ENCODE assay signal across 8 mouse cellular contexts in the genomic region with DNA sequence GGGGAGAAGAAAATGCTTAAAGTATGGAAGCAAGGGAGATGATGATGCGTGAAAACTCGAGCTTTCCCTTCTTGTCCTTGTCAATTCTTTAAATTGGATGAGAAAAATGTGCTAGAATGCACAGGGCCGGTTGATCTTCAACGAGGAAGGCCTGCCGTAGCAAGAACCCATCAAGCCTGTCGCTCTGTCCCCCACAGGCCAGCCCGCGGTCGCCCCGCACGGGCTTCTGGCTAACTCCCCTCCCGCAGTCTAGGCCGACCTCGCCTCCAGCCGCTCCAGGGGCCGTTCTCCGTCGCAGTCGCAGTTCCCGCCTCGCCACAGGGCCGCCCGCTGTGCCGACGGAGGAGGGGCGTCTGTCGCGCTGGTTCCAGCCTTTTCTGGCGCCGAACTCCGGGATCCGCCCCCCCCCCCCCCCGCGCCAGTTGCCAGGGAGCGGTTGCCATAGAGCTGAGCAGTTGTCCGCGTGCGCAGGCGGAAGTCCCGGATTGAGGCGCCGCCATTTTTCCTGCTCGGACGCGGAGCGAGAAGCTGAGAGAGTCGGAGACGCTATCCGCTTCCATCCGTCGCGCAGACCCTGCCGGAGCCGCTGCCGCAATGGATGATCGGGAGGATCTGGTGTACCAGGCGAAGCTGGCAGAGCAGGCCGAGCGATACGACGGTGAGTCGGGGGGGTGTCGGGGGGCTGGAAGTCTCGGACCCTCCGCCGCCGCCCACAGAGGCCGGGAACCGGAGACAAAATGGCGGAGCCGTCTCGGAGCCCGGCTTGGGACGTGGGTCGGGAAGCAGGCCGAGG. TPM values are rescaled to one million over a fixed set of nuclear protein-coding genes. Genes with fewer than 3 reads are reported as not detected.
DNase-seq lines count a peak whose midpoint lies in the region; ATAC-seq and TF ChIP-seq lines count a peak whose summit lies in the region.

Gene Ywhae (plus strand): TSS at position 436 of the 793 bp plus-strand sequence.

- TF ChIP-seq CTCF in MEL (IDR thresholded peaks at IDR 0.05 in 2 of 3, conservative IDR thresholded peaks at IDR 0.05 in 1 of 3; ENCODE audit: control insufficient read depth in 1 of 3, insufficient read depth in 1 of 3, low read depth in 2 of 3, low read length in 3 of 3, poor library complexity in 1 of 3, severe bottlenecking in 1 of 3), result no peak
- TF ChIP-seq CTCF in cerebellum, adult 2 months (IDR thresholded peaks at IDR 0.05; ENCODE audit: borderline replicate concordance, insufficient read depth, low read depth, low read length), result no peak

- peak within 1 kb of the TSS; percentile 96 for H3K9ac ChIP-seq in MEL (ENCODE audit: control insufficient read depth, low read depth, low read length, poor library complexity, severe bottlenecking)
- H3K9ac ChIP-seq in lung, embryonic 16.5 days (ENCODE audit: low read length), result peak within 1 kb of the TSS; percentile 100

- peak; percentile 94 to 98 for TF ChIP-seq POLR2A in MEL (IDR thresholded peaks at IDR 0.05; ENCODE audit: control insufficient read depth in 1 of 2, insufficient read depth in 1 of 2, low read depth in 1 of 2, low read length in 2 of 2, poor library complexity in 1 of 2)
- peak; percentile 81 for TF ChIP-seq POLR2A in cerebellum, adult 2 months (IDR thresholded peaks at IDR 0.05; ENCODE audit: borderline replicate concordance, insufficient read depth, low read length)

- no peak for TF ChIP-seq RAD21 in MEL (IDR thresholded peaks at IDR 0.05; ENCODE audit: low read depth, low read length)

- H3K79me2 ChIP-seq in MEL (ENCODE audit: control insufficient read depth, insufficient read depth, low read length, poor library complexity), result peaks cover 45% of the 10 kb centered on the region

- WGBS in cerebellum, adult 2 months, result under 1% methylated on average over 76 of the region's 76 CpGs
- under 1% methylated on average over 71 of the region's 76 CpGs for WGBS in lung, embryonic 16.5 days

- no peaks in the 10 kb centered on the region for H3K27me3 ChIP-seq in MEL (ENCODE audit: control insufficient read depth in 1 of 2, insufficient read depth in 2 of 2, low read length in 2 of 2)
- H3K27me3 ChIP-seq in cerebellum, adult 2 months (ENCODE audit: control insufficient read depth, insufficient read depth, low read length), result no peaks in the 10 kb centered on the region
- H3K27me3 ChIP-seq in lung, embryonic 16.5 days (ENCODE audit: control insufficient read depth, insufficient read depth, low read depth, low read length), result no peaks in the 10 kb centered on the region

- no peaks in the 10 kb centered on the region for H3K9me3 ChIP-seq in MEL (replicated peaks; ENCODE audit: insufficient read depth, low read length)
- H3K9me3 ChIP-seq in lung, embryonic 16.5 days (ENCODE audit: control insufficient read depth, low read length), result no peaks in the 10 kb centered on the region

- peak; percentile 98 for DNase-seq in MEL (ENCODE audit: low read depth, low spot score)
- peak; percentile 91 to 95 for DNase-seq in cerebellum, adult 2 months
- DNase-seq in forelimb bud, embryonic 11.5 days (ENCODE audit: low read depth, low spot score), result peak; percentile 93
- peak; percentile 69 for DNase-seq in layer of hippocampus, adult 9-10 months (ENCODE audit: low spot score)
- peak; percentile 85 for DNase-seq in ovary, postnatal 10 days (ENCODE audit: low spot score)
- DNase-seq in thymus, postnatal 14 days, result peak; percentile 90

- peak within 1 kb of the TSS; percentile 86 for H3K27ac ChIP-seq in MEL (ENCODE audit: control insufficient read depth, low read depth, low read length)
- H3K27ac ChIP-seq in cerebellum, adult 2 months (ENCODE audit: insufficient read depth, low read length), result peak within 1 kb of the TSS; percentile 97
- H3K27ac ChIP-seq in lung, embryonic 16.5 days (ENCODE audit: low read length), result peak within 1 kb of the TSS; percentile 93

- H3K4me2 ChIP-seq in lung, embryonic 16.5 days (ENCODE audit: low read depth, low read length), result peak within 1 kb of the TSS; percentile 88

- peaks cover 11 to 27% of the 10 kb centered on the region in 2 experiments for H3K4me1 ChIP-seq in MEL (ENCODE audit: control insufficient read depth in 1 of 2, insufficient read depth in 2 of 2, low read length in 2 of 2)
- peaks cover 13% of the 10 kb centered on the region for H3K4me1 ChIP-seq in cerebellum, adult 2 months (ENCODE audit: control insufficient read depth, insufficient read depth, low read length)
- H3K4me1 ChIP-seq in lung, embryonic 16.5 days (replicated peaks; ENCODE audit: control insufficient read depth, insufficient read depth, low read length), result peaks cover 30% of the 10 kb centered on the region

- ATAC-seq in hematopoietic stem cell, adult 5-6 weeks (replicated peaks in 1 of 2; ENCODE audit: insufficient read depth in 1 of 2, low FRiP score in 2 of 2, low TSS enrichment in 1 of 2, low read depth in 1 of 2, poor library complexity in 2 of 2, severe bottlenecking in 2 of 2), result peak; percentile 76 to 91
- peak; percentile 98 for ATAC-seq in lung, embryonic 16.5 days (ENCODE audit: low read depth)

- H3K4me3 ChIP-seq in MEL (ENCODE audit: control insufficient read depth in 1 of 2, insufficient read depth in 1 of 2, low read depth in 2 of 2, low read length in 2 of 2), result peak within 1 kb of the TSS; percentile 80 to 96
- peak within 1 kb of the TSS; percentile 94 for H3K4me3 ChIP-seq in cerebellum, adult 2 months (replicated peaks; ENCODE audit: insufficient read depth, low read depth, low read length)
- H3K4me3 ChIP-seq in lung, embryonic 16.5 days (ENCODE audit: low read length), result peak within 1 kb of the TSS; percentile 89

- peak in 1 of 2 experiments; percentile 53; a peak in 2 of 4 replicates for TF ChIP-seq EP300 in MEL (IDR thresholded peaks at IDR 0.05; ENCODE audit: low read depth in 1 of 2, low read length in 2 of 2)

- H3K36me3 ChIP-seq in MEL (ENCODE audit: control insufficient read depth in 1 of 2, insufficient read depth in 2 of 2, low read length in 2 of 2), result peaks cover 9 to 36% of the 10 kb centered on the region in 2 experiments
- H3K36me3 ChIP-seq in lung, embryonic 16.5 days (ENCODE audit: control insufficient read depth, insufficient read depth, low read length), result no peaks in the 10 kb centered on the region

TF ChIP-seq in MEL, 35 proteins besides CTCF, POLR2A, EP300 and RAD21 (continues in another document):
- TF ChIP-seq MAX (IDR thresholded peaks at IDR 0.05; ENCODE audit: low read length), result peak; percentile 89
- TF ChIP-seq CHD1 (IDR thresholded peaks at IDR 0.05; ENCODE audit: low read depth, low read length), result no peak; the same call in 1 of the 2 replicates
- no peak for TF ChIP-seq USF2 (IDR thresholded peaks at IDR 0.05; ENCODE audit: borderline replicate concordance in 1 of 2, insufficient read depth in 1 of 2, low read depth in 1 of 2, low read length in 2 of 2)
- TF ChIP-seq NELFE (IDR thresholded peaks at IDR 0.05; ENCODE audit: low read depth, low read length), result peak; percentile 98
- TF ChIP-seq MXI1 (IDR thresholded peaks at IDR 0.05; ENCODE audit: low read depth, low read length), result peak; percentile 94
- TF ChIP-seq TAL1 (IDR thresholded peaks at IDR 0.05; ENCODE audit: low read length), result no peak
- TF ChIP-seq POLR2AphosphoS5 (IDR thresholded peaks at IDR 0.05; ENCODE audit: borderline replicate concordance, low read depth, low read length), result no peak
- TF ChIP-seq RCOR1 (IDR thresholded peaks at IDR 0.05; ENCODE audit: low read depth, low read length), result peak; percentile 13
- TF ChIP-seq UBTF (IDR thresholded peaks at IDR 0.05; ENCODE audit: borderline replicate concordance, insufficient read depth, low read depth, low read length), result peak; percentile 67; the same call in 1 of the 2 replicates
- no peak for TF ChIP-seq MAFK (IDR thresholded peaks at IDR 0.05; ENCODE audit: borderline replicate concordance, low read depth, low read length)
- peak; percentile 92 for TF ChIP-seq ELF1 (IDR thresholded peaks at IDR 0.05; ENCODE audit: low read depth, low read length)
- TF ChIP-seq CHD2 (IDR thresholded peaks at IDR 0.05; ENCODE audit: low read length), result no peak
- peak; percentile 96 for TF ChIP-seq ZMIZ1 (IDR thresholded peaks at IDR 0.05; ENCODE audit: low read depth, low read length)
- peak; percentile 59 for TF ChIP-seq ZC3H11A (IDR thresholded peaks at IDR 0.05; ENCODE audit: low read depth, low read length)
- 0 out of 2 replicates have a peak, but pooled peaks have one; percentile 30 for TF ChIP-seq MYB (IDR thresholded peaks at IDR 0.05; ENCODE audit: low read depth, low read length)
- TF ChIP-seq MYC (IDR thresholded peaks at IDR 0.05; ENCODE audit: low read depth, low read length), result peak; percentile 98
- TF ChIP-seq GATA1 (IDR thresholded peaks at IDR 0.05; ENCODE audit: low read depth, low read length), result no peak
- peak; percentile 90 for TF ChIP-seq SIN3A (IDR thresholded peaks at IDR 0.05; ENCODE audit: low read length)
- TF ChIP-seq ZKSCAN1 (IDR thresholded peaks at IDR 0.05; ENCODE audit: low read depth, low read length), result no peak
- peak; percentile 53; the same call in 1 of the 2 replicates for TF ChIP-seq GABPA (IDR thresholded peaks at IDR 0.05; ENCODE audit: low read depth, low read length)
- peak; percentile 67 for TF ChIP-seq KAT2A (conservative IDR thresholded peaks at IDR 0.05; ENCODE audit: low read depth, low read length)
- peak; percentile 83; the same call in 1 of the 2 replicates for TF ChIP-seq E2F4 (IDR thresholded peaks at IDR 0.05; ENCODE audit: borderline replicate concordance, low read depth, low read length)
- TF ChIP-seq ETS1 (IDR thresholded peaks at IDR 0.05; ENCODE audit: low read depth, low read length), result peak; percentile 62
- TF ChIP-seq NRF1 (IDR thresholded peaks at IDR 0.05; ENCODE audit: insufficient read depth, low read depth, low read length, poor library complexity, severe bottlenecking), result peak; percentile 81
- TF ChIP-seq TBP (IDR thresholded peaks at IDR 0.05; ENCODE audit: low read depth, low read length), result peak; percentile 71
- TF ChIP-seq USF1 (IDR thresholded peaks at IDR 0.05; ENCODE audit: low read depth, low read length), result peak; percentile 59; the same call in 1 of the 2 replicates
- TF ChIP-seq TCF12 (IDR thresholded peaks at IDR 0.05; ENCODE audit: low read depth, low read length), result peak; percentile 71
- TF ChIP-seq ZNF384 (IDR thresholded peaks at IDR 0.05; ENCODE audit: low read depth, low read length), result no peak
- peak; percentile 38; the same call in 1 of the 2 replicates for TF ChIP-seq BHLHE40 (IDR thresholded peaks at IDR 0.05; ENCODE audit: borderline replicate concordance, low read depth, low read length)

RNA-seq across cellular contexts. Expression of gene Ywhae, which starts in this region (rescaled TPM):
- total RNA-seq in MEL (2012; rRNA removed), result 303 and 356 TPM in 2 replicates
- 100 to 1,000 TPM; 755 to 855 TPM for polyA plus RNA-seq in MEL (2012; ENCODE audit: insufficient read depth in 1 of 2, insufficient read length in 2 of 2, low read depth in 1 of 2, low replicate concordance in 2 of 2, missing spikeins in 1 of 2)
- 870 and 906 TPM in 2 replicates for polyA plus RNA-seq in cerebellum, adult 2 months (2012; rRNA removed)
- 363 and 366 TPM in 2 replicates for total RNA-seq in hematopoietic stem cell, adult 5-6 weeks (2017)
- 833 and 905 TPM in 2 replicates for polyA plus RNA-seq in lung, embryonic 16.5 days (2015; fragmentation: Nextera tagmentation; extraction: Ambion mirVana)

Comparison
In these comparisons a context has a peak if more than half of its experiments do, and no peak if none do; other contexts are left out.
1. Peak in every context shown above with its lines: DNase-seq, ATAC-seq, H3K4me3 ChIP-seq and H3K27ac ChIP-seq.